Mouse (Mus musculus) stomach, embryonic 14.5 days (tissue): Measurements from ENCODE around the gene Unc5b. TPM values are rescaled to one million over a fixed set of nuclear protein-coding genes. Genes with fewer than 3 reads are reported as not detected.

Experiments used
- ATAC-seq: fragments of 200-750 bp; cut with Nextera tagmentation; 2 replicates; pipeline ENCODE4 v1.8.0; 2017; ENCODE audit warnings: low read depth, moderate TSS enrichment; ENCODE audit not compliant: insufficient number of reproducible peaks, insufficient read depth, low FRiP score
- H3K27ac ChIP-seq: fragments of 300-500 bp; sonication (generic); 2 replicates; pipeline ENCODE4 v1.5.1; 2014; ENCODE audit warnings: mild to moderate bottlenecking, low read length, moderate library complexity, mixed read lengths
- H3K27me3 ChIP-seq: fragments of 300-500 bp; sonication (generic); 2 replicates; pipeline ENCODE4 v1.6.1; 2014; ENCODE audit warnings: low read length, control low read depth, mixed read lengths; ENCODE audit not compliant: control insufficient read depth, insufficient read depth
- H3K36me3 ChIP-seq: fragments of 300-500 bp; sonication (generic); 2 replicates; pipeline ENCODE4 v1.6.1; 2014; ENCODE audit warnings: mild to moderate bottlenecking, control low read depth, low read length, moderate library complexity, mixed read lengths; ENCODE audit not compliant: control insufficient read depth, insufficient read depth
- H3K4me1 ChIP-seq: fragments of 300-500 bp; sonication (generic); 2 replicates; pipeline ENCODE4 v1.6.1; 2014; ENCODE audit warnings: low read length, control low read depth, mixed read lengths; ENCODE audit not compliant: control insufficient read depth, insufficient read depth
- H3K4me2 ChIP-seq: fragments of 300-500 bp; sonication (generic); replicated peaks from 2 replicates; pipeline ENCODE4 v1.6.1; 2014; ENCODE audit warnings: low read depth, low read length, control low read depth
- H3K4me3 ChIP-seq: fragments of 300-500 bp; sonication (generic); 2 replicates; pipeline ENCODE4 v1.5.1; 2014; ENCODE audit warnings: low read depth, low read length, control low read depth
- H3K9ac ChIP-seq: fragments of 300-500 bp; sonication (generic); replicated peaks from 2 replicates; pipeline ENCODE4 v1.6.1; 2014; ENCODE audit warnings: low read depth, mild to moderate bottlenecking, control low read depth, low read length, moderate library complexity, mixed read lengths
- H3K9me3 ChIP-seq: fragments of 300-500 bp; sonication (generic); 2 replicates; pipeline ENCODE4 v1.6.1; 2016; ENCODE audit warnings: low read depth, low read length, control low read depth; ENCODE audit not compliant: control insufficient read depth
- WGBS: fragments of 180-500 bp; shearing (Covaris S2); extraction: QIAGEN DNeasy Blood & Tissue Kit; methylation state at CpG from one replicate; pipeline ENCODE4 v1.1.7; 2014; 5-methylcytosine and 5-hydroxymethylcytosine counted together
- polyA plus RNA-seq: library from polyadenylated mRNA; unstranded; fragments of >200 nt; fragmentation: Nextera tagmentation; extraction: Ambion mirVana; gene quantifications from 2 replicates; pipeline ENCODE4 v1.2.1, GENCODE M21; 2014

Gene Unc5b
- polyA plus RNA-seq, 1 experiment from 2014 or later: 4.2 TPM

- 77% methylated on average over 4 of the region's 9 CpGs for WGBS
- no peak for ATAC-seq
- Histone ChIP-seq H3K9me3 (no peaks in the 10 kb centered on the region), H3K27me3 (no peaks in the 10 kb centered on the region), H3K4me3 (no peak overlapping the region), H3K4me1 (no peaks in the 10 kb centered on the region), H3K36me3 (no peaks in the 10 kb centered on the region), H3K27ac (no peak overlapping the region), H3K9ac (no peak overlapping the region), H3K4me2 (no peak overlapping the region)
Observed at GRCm38 (mm10) chr10:60737886-60738640, 93.3 kb downstream of the Unc5b start.

GRCm38 (mm10) chr10:60737169-60737728, 94.1 kb downstream of the Unc5b start:
- ATAC-seq: no peak
- Histone ChIP-seq H3K4me2 (no peak overlapping the region), H3K36me3 (no peaks in the 10 kb centered on the region), H3K4me3 (no peak overlapping the region), H3K27me3 (no peaks in the 10 kb centered on the region), H3K27ac (no peak overlapping the region), H3K4me1 (no peaks in the 10 kb centered on the region), H3K9me3 (no peaks in the 10 kb centered on the region), H3K9ac (no peak overlapping the region)
- WGBS: 73% methylated on average over 11 of the region's 11 CpGs

- no peak overlapping the region for H3K27ac ChIP-seq
- H3K36me3 ChIP-seq: no peaks in the 10 kb centered on the region
- ATAC-seq: no peak
- H3K4me1 ChIP-seq: no peaks in the 10 kb centered on the region
- H3K9ac ChIP-seq: no peak overlapping the region
- 100% methylated on average over 1 of the region's 1 CpGs for WGBS
- no peak overlapping the region for H3K4me3 ChIP-seq
- H3K27me3 ChIP-seq: no peaks in the 10 kb centered on the region
- no peaks in the 10 kb centered on the region for H3K9me3 ChIP-seq
- no peak overlapping the region for H3K4me2 ChIP-seq
Observed at GRCm38 (mm10) chr10:60735737-60736136, 95.6 kb downstream of the Unc5b start.

- no peak overlapping the region for H3K9ac ChIP-seq
- no peak overlapping the region for H3K4me2 ChIP-seq
- no peak overlapping the region for H3K27ac ChIP-seq
- 74% methylated on average over 8 of the region's 8 CpGs for WGBS
- no peaks in the 10 kb centered on the region for H3K36me3 ChIP-seq
- no peak overlapping the region for H3K4me3 ChIP-seq
- ATAC-seq: no peak
- no peaks in the 10 kb centered on the region for H3K4me1 ChIP-seq
- no peaks in the 10 kb centered on the region for H3K27me3 ChIP-seq
- H3K9me3 ChIP-seq: no peaks in the 10 kb centered on the region
Observed at GRCm38 (mm10) chr10:60733471-60733870, 97.9 kb downstream of the Unc5b start.

- Histone ChIP-seq H3K9me3 (no peaks in the 10 kb centered on the region), H3K4me3 (no peak overlapping the region), H3K27me3 (no peaks in the 10 kb centered on the region), H3K9ac (no peak overlapping the region), H3K4me2 (no peak overlapping the region), H3K27ac (no peak overlapping the region), H3K36me3 (no peaks in the 10 kb centered on the region), H3K4me1 (no peaks in the 10 kb centered on the region)
- WGBS: 67% methylated on average over 2 of the region's 2 CpGs
- ATAC-seq: no peak
Observed at GRCm38 (mm10) chr10:60732397-60732861, 99.0 kb downstream of the Unc5b start.

GRCm38 (mm10) chr10:60731742-60732141, 99.6 kb downstream of the Unc5b start:
- ATAC-seq: no peak
- Histone ChIP-seq H3K4me2 (no peak overlapping the region), H3K27me3 (no peaks in the 10 kb centered on the region), H3K36me3 (no peaks in the 10 kb centered on the region), H3K4me3 (no peak overlapping the region), H3K9ac (no peak overlapping the region), H3K9me3 (no peaks in the 10 kb centered on the region), H3K4me1 (no peaks in the 10 kb centered on the region), H3K27ac (no peak overlapping the region)
- WGBS: 31% methylated on average over 5 of the region's 5 CpGs

GRCm38 (mm10) chr10:60727301-60727700, 104.1 kb downstream of the Unc5b start:
- no peaks in the 10 kb centered on the region for H3K4me1 ChIP-seq
- 32% methylated on average over 5 of the region's 5 CpGs for WGBS
- no peak overlapping the region for H3K4me3 ChIP-seq
- no peaks in the 10 kb centered on the region for H3K36me3 ChIP-seq
- no peaks in the 10 kb centered on the region for H3K9me3 ChIP-seq
- H3K27ac ChIP-seq: no peak overlapping the region
- H3K9ac ChIP-seq: no peak overlapping the region
- H3K27me3 ChIP-seq: no peaks in the 10 kb centered on the region
- peak; percentile 54; the same call in 1 of the 2 replicates for ATAC-seq
- no peak overlapping the region for H3K4me2 ChIP-seq

- no peak overlapping the region for H3K4me3 ChIP-seq
- no peaks in the 10 kb centered on the region for H3K27me3 ChIP-seq
- H3K27ac ChIP-seq: no peak overlapping the region
- H3K9me3 ChIP-seq: no peaks in the 10 kb centered on the region
- H3K9ac ChIP-seq: no peak overlapping the region
- H3K36me3 ChIP-seq: no peaks in the 10 kb centered on the region
- no peak for ATAC-seq
- H3K4me2 ChIP-seq: no peak overlapping the region
- 72% methylated on average over 3 of the region's 3 CpGs for WGBS
- H3K4me1 ChIP-seq: no peaks in the 10 kb centered on the region
Observed at GRCm38 (mm10) chr10:60726896-60727295, 104.5 kb downstream of the Unc5b start.
